Mouse (Mus musculus) layer of hippocampus, postnatal 14 days (tissue): ENCODE data around the gene H2-Eb2. TPM values are rescaled to one million over a fixed set of nuclear protein-coding genes. Genes with fewer than 3 reads are reported as not detected.

ENCODE experiments used
- total RNA-seq, 2 experiments: library from RNA; stranded (reverse); gene quantifications; 2 replicates each; pipeline ENCODE4 v1.2.3; 2021

H2-Eb2 gene
- total RNA-seq, 2 experiments from 2014 or later: not detected

Other genes starting within 250 kb of the H2-Eb2 start
- not detected for gene H2-Oa, start 233.3 kb upstream of the H2-Eb2 start, total RNA-seq
- gene H2-DMa, start 206.1 kb upstream of the H2-Eb2 start, total RNA-seq: 10 to 100 TPM; 36.8 to 38.0 TPM
- 100 to 1,000 TPM; 248 to 278 TPM for gene Brd2, start 203.0 kb upstream of the H2-Eb2 start, total RNA-seq
- 1 to 10 TPM in 1 of 2 experiments, under 1 TPM in 1; 0.55 to 1.0 TPM for gene H2-DMb2, start 182.4 kb upstream of the H2-Eb2 start, total RNA-seq
- gene H2-DMb1, start 172.6 kb upstream of the H2-Eb2 start, total RNA-seq: under 1 TPM; 0.65 to 0.98 TPM
- gene Tap1, start 138.1 kb upstream of the H2-Eb2 start, total RNA-seq: 1 to 10 TPM; 2.8 to 3.2 TPM
- 1 to 10 TPM; 1.1 to 1.8 TPM for gene Psmb9, start 137.9 kb upstream of the H2-Eb2 start, total RNA-seq
- 1 to 10 TPM; 2.5 to 2.6 TPM for gene Psmb8, start 127.9 kb upstream of the H2-Eb2 start, total RNA-seq
- 1 to 10 TPM; 5.7 to 5.9 TPM for gene Tap2, start 122.1 kb upstream of the H2-Eb2 start, total RNA-seq
- under 1 TPM in 1 of 2 experiments, not detected in 1; 0.69 TPM for gene H2-Ob, start 86.8 kb upstream of the H2-Eb2 start, total RNA-seq
- 1 to 10 TPM; 2.3 to 2.7 TPM for gene H2-Ab1, start 68.0 kb upstream of the H2-Eb2 start, total RNA-seq
- 1 to 10 TPM in 1 of 2 experiments, under 1 TPM in 1; 0.93 to 2.1 TPM for gene H2-Aa, start 37.8 kb upstream of the H2-Eb2 start, total RNA-seq
- 1 to 10 TPM; 1.8 to 2.1 TPM for gene H2-Eb1, start 19.8 kb upstream of the H2-Eb2 start, total RNA-seq
- under 1 TPM; 0.48 to 0.74 TPM for gene Btnl2, start 29.2 kb downstream of the H2-Eb2 start, total RNA-seq
- not detected for gene Btnl1, start 51.5 kb downstream of the H2-Eb2 start, total RNA-seq
- 1 to 10 TPM; 4.8 to 8.2 TPM for gene BC051142, start 73.2 kb downstream of the H2-Eb2 start, total RNA-seq
- not detected for gene Btnl4, start 151.7 kb downstream of the H2-Eb2 start, total RNA-seq
- gene Btnl6, start 191.7 kb downstream of the H2-Eb2 start, total RNA-seq: not detected
- 10 to 100 TPM; 12.8 to 16.7 TPM for gene Notch4, start 238.6 kb downstream of the H2-Eb2 start, total RNA-seq